Mouse (Mus musculus) cerebellum, adult 8-10 months (tissue): ENCODE results near the gene Mtpn.
A peak's percentile ranks its signal among the peaks of the same experiment; 100 is the strongest.

Source experiments
- DNase-seq: peaks from one replicate; pipeline ENCODE4 v3.0.0; 2022

Gene Mtpn

GRCm38 (mm10) chr6:35539304-35540009 lies at the start of gene Mtpn:
Gene Mtpn, minus strand, starts transcription at chr6:35539888.
- DNase-seq, result peak; percentile 96

- no peak for DNase-seq
Measured at GRCm38 (mm10) chr6:35568731-35569130, 29.0 kb upstream of the Mtpn start.

- DNase-seq, result peak; percentile 21
Measured at GRCm38 (mm10) chr6:35567755-35568154, 28.1 kb upstream of the Mtpn start.

GRCm38 (mm10) chr6:35559950-35560349 lies 20.3 kb upstream of the Mtpn start:
- no peak for DNase-seq

- DNase-seq, result no peak
Measured at GRCm38 (mm10) chr6:35544352-35544751, 4.7 kb upstream of the Mtpn start.

- no peak for DNase-seq
Measured at GRCm38 (mm10) chr6:35542656-35543400, 3.1 kb upstream of the Mtpn start.

GRCm38 (mm10) chr6:35540377-35540776 lies 689 bp upstream of the Mtpn start:
- no peak for DNase-seq

- DNase-seq, result no peak
Measured at GRCm38 (mm10) chr6:35538757-35539303, 858 bp downstream of the Mtpn start.

GRCm38 (mm10) chr6:35536021-35536420 lies 3.7 kb downstream of the Mtpn start:
- DNase-seq, result no peak

GRCm38 (mm10) chr6:35513362-35513761 lies 26.3 kb downstream of the Mtpn start:
- DNase-seq, result no peak

- DNase-seq, result no peak
Measured at GRCm38 (mm10) chr6:35504781-35505180, 34.9 kb downstream of the Mtpn start.

GRCm38 (mm10) chr6:35502904-35503303 lies 36.8 kb downstream of the Mtpn start:
- DNase-seq, result no peak

GRCm38 (mm10) chr6:35499978-35500667 lies 39.6 kb downstream of the Mtpn start:
- no peak for DNase-seq

GRCm38 (mm10) chr6:35497406-35497805 lies 42.3 kb downstream of the Mtpn start:
- no peak for DNase-seq

GRCm38 (mm10) chr6:35493851-35494250 lies 45.8 kb downstream of the Mtpn start:
- DNase-seq, result no peak

GRCm38 (mm10) chr6:35479651-35480335 lies 59.9 kb downstream of the Mtpn start:
- no peak for DNase-seq

GRCm38 (mm10) chr6:35476830-35477229 lies 62.9 kb downstream of the Mtpn start:
- DNase-seq, result no peak

GRCm38 (mm10) chr6:35463450-35464395 lies 76.0 kb downstream of the Mtpn start:
- DNase-seq, result no peak

GRCm38 (mm10) chr6:35462484-35462883 lies 77.2 kb downstream of the Mtpn start:
- DNase-seq, result no peak
